Mouse (Mus musculus) central nervous system, embryonic 18 days (tissue): ENCODE results near the gene Gm5142. TPM values are rescaled to one million over a fixed set of nuclear protein-coding genes. Genes with fewer than 3 reads are reported as not detected.

ENCODE experiments used
- polyA plus RNA-seq: library from polyadenylated mRNA; depleted of rRNA; stranded (reverse); fragments of >200 nt; gene quantifications from 2 replicates; pipeline ENCODE4 v1.2.3, GENCODE M21; 2012; rRNA removed

Gm5142 gene
- not detected in 2 replicates for polyA plus RNA-seq

DNA sequence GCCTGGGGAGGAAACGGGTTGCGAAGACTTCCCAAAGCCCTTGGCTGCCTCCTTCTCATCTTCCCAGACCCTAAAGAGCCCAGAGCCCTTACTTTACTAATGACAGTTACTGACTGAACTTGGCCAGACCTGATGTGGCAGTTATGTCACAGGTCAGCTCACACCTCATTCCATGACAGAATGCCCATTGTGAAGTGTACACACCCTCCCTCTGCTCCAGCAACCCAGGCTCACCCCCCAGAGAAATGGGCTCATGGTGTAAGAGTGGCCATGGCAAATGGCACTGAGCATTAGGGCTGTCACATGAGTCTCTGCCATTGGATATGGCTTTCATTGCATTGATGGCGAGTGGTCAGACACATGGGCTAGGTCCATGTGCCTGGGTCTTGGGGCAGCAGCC lies at the start of gene Gm5142:
TSS of gene Gm5142 (minus strand) at position 101 of the 400 bp plus-strand sequence.

DNA sequence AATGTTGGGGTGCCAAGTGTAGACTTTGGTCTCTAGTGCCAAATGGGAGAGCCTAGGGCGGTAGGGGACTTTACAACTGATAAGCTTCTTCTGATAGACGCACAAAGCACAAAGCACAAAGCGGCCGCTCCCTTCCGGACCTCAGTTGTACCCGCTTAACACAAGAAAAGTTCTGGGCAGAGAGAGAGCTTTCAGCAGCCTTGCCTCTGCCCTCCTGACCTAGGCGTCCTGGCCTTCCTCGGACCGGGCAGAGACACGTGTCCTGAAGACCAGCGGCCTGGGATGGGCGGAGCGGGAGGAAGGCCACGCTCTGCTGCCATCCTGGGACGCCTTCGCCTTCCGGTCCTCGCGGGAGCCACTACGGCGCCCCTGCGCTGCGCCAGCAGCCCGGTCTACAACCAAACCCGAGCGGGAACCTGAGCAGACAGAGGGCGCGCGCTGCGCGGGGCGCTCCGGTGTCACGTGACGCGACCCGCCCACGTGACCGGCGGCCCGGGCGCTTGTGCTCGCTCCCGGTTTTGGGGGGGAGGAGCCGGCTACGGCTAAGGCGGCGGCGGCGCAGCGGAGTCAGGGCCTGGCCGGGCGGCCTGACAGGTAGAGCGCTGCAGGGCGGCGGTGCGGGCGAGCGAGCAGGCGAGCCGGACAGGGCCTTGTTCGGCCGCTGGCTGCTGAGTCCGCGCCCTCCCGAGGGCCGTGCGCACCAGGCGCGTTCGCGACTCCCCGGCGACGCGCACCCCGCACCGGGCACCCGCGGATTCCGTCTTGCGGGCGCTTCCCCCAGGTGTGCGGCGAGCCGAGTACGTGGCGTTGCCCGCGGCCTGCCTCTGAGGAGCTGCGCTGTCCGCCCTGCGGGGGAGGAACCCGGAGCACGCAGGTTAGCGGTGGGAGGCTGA lies 22.4 kb upstream of the Gm5142 start, which contains the start of gene Rcbtb1:
TSS of gene Rcbtb1 (plus strand) at position 499 of the 893 bp plus-strand sequence.

DNA sequence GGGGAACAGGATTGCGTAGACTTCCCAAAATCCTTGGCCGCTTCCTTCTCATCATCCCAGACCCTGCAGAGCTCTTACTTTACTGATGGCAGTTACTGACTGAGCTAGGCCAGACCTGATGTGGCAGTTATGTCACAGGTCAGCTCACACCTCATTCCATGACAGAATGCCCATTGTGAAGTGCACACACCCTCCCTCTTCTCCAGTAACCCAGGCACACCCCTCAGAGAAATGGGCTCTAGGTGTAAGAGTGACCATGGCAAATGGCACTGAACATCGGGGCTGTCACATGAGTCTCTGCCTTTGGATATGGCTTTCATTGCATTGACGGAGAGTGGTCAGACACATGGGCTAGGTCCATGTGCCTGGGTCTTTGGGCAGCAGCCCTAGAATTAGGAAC lies 35.8 kb downstream of the Gm5142 start, which contains the start of gene 1700129C05Rik:
TSS of gene 1700129C05Rik (minus strand) at position 101 of the 400 bp plus-strand sequence.

Other genes with a start within 250 kb of the Gm5142 start
- gene 1700129C05Rik, start 35.9 kb downstream of the Gm5142 start, polyA plus RNA-seq = not detected in 2 replicates
- gene Rcbtb1, start 22.5 kb upstream of the Gm5142 start, polyA plus RNA-seq = 43.4 and 44.8 TPM in 2 replicates
- gene Gm6904, start 81.5 kb upstream of the Gm5142 start, polyA plus RNA-seq = not detected in 2 replicates
- gene Phf11a, start 118.8 kb upstream of the Gm5142 start, polyA plus RNA-seq = 0.04 and 0.10 TPM in 2 replicates
- 0.17 and 0.29 TPM in 2 replicates for gene Phf11b, start 162.6 kb upstream of the Gm5142 start, polyA plus RNA-seq
- gene Phf11d, start 186.7 kb upstream of the Gm5142 start, polyA plus RNA-seq = 0.28 and 0.55 TPM in 2 replicates
- gene Phf11c, start 216.6 kb upstream of the Gm5142 start, polyA plus RNA-seq = 0.57 and 0.75 TPM in 2 replicates